Mouse (Mus musculus): ENCODE measurements around the gene Zeb2. TPM values are rescaled to one million over a fixed set of nuclear protein-coding genes. Genes with fewer than 3 reads are reported as not detected.
A peak's percentile ranks its signal among the peaks of the same experiment; 100 is the strongest.

Zeb2 gene
- total RNA-seq (2021) = 153 and 158 TPM in 2 replicates
- long read RNA-seq, experiment 1, full-length matches to known transcripts = 3 of 8 reads
- long read RNA-seq, experiment 1, partial matches to known transcripts = 2 of 8 reads
- long read RNA-seq, experiment 1, other reads (novel, unspliced or antisense) = 3 of 8 reads
- long read RNA-seq, experiment 2, full-length matches to known transcripts = 3 of 15 reads
- long read RNA-seq, experiment 2, partial matches to known transcripts = 5 of 15 reads
- long read RNA-seq, experiment 2, other reads (novel, unspliced or antisense) = 7 of 15 reads

DNA sequence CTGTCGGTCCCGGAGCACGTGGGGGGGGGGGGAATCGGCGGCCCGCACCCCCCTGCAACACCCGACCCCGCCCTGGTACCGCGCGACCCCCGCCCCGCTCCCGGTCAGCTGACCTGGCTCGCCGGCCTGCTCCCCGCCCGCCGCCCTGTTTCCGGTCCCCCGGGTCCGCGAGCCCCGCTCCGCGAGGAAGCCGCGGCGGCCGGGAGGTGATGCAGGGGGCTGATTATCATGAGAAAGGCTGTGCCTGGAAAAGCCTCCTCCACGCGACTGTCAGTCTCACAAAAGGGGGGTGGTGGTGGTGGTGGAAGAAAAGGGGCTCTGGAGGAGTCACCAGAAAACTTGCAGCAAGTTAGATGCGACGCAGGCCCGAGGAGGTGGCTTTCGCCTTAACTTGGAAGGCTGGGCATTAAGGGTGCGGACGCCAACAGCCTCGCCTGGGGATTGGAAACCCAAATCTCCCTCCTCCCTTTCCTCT, at the start of gene Zeb2:
Gene Zeb2 (minus strand): TSS at position 309 of the 475 bp plus-strand sequence.
- peak; percentile 82 for DNase-seq

DNA sequence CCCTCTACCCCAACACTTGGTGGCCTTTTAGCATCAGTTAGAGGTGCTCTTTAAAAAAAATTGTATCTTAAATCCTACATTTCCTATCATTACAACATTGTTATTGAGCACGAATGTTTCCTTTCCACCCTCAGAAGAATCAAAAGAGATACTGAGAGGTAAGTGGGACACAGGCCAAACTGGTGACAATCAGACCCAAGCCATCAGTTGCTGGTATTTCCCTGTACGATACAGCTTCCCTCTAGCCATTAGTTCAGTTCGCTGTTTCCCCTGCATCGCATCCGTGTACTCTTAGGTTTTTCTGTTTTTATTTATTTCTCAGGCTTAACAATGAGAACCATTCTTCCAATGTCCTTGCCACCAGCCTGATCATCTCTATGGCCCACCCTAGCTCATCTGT, 41.6 kb upstream of the Zeb2 start:
- no peak for DNase-seq

DNA sequence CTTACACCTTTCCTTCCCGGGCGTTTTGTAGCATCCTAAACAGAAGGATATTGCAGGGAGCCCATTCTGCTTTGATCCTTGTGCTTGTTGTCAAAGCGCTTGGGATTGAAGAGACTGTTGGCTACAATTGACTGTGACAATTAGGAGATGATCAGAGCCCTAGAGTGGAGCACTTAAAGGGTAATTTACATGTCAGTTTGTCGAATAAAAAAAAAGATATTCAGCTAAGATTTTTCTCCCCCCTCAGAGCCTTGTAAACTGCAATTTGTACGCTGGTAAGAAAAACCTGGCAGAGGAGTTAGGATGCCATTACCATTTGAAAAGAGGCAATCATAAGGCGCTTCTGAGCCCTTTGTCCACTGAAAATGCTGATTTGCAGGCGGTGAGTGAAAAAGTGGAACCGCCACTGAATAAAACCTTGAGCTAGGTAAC, 41.2 kb upstream of the Zeb2 start:
- DNase-seq = no peak

DNA sequence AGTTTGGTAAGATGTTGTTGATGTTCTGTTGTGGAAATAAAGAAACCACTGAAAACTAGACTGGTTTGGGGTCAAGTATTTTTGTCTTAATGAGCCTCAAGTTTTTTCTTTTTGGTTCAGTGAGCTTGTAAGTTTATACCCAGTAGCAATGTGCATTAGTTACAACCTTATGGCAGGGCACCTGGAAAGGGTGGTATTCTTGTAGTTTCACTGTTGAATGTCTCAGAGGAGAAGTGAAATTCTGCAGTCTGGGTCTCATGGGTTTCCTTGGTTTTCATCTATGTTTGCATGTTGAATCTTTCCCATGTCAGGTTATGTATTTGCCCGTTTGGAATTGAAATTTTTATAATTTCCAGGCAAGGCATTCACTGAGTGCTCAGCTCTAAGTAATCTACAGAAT, 36.1 kb upstream of the Zeb2 start:
- DNase-seq = no peak

DNA sequence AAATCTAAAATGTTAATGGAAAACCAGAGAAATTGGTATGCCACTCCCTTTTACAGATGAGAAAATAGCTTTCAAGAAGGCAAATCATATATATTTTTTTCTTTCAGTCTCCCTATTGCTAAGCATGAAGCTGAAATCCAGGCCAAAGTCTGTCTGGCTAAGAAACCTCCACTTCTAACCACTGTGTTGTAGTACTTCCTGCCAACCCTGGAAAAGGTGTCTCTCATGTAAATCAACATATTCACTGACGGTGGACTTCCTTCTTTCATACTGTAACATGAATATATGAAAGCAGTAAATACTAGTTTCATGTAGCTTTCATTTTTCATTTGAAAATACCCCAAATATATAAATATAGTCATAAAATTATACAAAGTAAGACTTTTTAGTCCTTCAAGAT, 26.0 kb upstream of the Zeb2 start:
- DNase-seq = no peak

DNA sequence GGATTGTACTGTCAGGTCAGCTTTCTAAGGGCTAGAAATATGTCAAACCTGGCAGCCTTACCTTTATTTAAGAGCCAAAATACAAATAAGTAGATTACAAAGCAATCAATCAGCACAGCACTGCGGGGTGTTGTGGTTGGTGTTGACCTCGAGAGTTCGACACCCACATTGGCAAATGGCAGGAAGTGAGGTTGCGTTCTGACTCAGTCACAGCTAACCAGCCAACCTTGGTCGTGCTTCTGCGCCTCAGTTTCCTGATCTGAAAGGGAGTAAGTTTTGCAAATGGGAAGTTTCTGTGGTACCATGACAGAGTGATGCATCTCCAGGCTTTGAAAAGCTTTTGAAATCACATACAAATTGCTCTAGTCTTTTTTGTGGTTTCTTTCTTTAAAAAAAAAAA, 21.7 kb upstream of the Zeb2 start:
- no peak for DNase-seq

DNA sequence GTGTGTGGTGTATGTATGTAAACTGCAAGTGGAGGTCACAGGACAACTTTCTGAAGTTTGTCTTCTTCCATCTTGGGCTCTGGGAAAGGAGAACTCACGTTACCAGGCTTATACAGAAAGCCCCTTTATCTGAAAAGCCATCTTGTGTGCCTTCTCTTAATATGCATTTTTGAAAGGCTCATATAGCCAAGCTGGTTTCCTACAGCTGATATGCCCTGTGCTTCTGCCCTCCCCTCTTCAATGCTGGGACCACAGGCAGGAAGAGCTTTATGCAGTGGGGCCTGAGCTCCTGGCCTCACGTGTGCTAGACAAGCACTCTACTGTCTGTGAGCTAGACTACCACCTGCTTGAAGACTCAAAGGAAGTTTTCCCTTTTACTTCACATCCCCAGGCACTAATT, 19.6 kb upstream of the Zeb2 start:
- no peak for DNase-seq

DNA sequence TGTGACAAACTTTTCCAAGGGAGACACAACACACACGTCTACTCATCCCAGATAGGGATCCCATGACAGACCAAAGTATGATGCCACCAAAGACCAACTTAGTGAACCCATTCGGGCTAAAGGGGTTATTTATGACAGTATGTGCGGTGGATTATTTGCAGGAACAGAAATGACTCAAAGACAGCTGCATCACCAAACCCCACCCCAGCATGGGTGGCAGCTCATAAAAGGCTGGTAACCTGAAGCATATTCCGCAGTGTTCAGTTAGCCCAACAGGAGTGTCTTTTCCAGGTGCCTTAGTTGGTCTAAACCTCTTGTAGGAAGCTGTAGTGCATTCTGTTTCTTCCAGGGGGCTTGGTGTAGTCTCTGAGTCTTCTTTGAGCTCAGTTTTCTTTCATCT, 16.0 kb upstream of the Zeb2 start:
- DNase-seq = no peak

DNA sequence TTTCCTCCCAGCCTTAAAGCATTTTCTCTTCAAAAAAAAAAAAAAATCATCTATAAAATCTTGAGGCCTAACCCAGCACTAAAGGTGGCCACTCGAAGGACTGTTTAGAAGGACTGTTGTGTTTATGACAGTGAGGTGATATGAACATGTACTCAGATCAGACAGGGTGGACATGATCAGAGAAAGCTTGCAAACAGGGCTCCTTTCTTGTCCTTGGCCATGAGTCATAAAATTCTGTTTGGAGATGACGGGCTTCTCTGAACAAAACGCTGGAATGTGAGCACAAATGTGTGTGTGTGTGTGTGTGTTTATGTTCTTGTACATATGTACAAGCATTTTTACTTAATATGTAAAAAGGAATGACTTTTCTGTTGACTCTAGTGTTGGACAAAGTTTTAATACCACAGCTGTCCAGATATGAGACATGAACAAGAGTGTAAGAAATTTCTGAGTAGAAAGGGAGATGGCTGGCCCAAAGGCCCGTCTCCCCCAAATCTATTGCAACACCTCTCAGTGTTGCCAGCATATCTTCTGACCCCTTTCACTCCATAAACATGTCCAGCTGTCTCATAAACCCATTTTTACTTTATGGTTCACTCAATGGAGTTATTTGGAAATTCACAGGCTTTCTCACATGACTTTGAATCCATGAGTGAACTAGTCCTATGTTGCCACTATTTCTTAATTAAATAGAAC, 13.4 kb upstream of the Zeb2 start:
- DNase-seq = no peak

DNA sequence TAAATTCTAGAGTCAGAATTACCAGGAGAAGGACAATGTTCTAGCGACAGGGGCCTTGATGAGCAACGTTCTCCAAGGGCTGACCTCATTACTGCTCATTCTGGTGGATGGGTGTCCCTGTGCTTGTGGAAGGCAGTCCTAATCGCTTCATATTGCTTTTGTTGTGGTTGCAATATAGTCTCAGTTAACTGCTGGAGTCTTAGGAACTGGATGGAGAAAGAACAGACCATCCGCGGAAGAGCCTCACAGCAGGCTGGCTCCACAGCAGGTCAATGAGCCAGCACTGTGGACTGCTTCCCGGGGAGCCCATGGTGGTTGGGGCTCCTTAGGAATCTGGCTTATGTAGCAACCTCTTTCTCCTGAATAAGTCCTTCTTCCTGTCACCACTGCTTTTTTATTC, 12.4 kb upstream of the Zeb2 start:
- DNase-seq = no peak

DNA sequence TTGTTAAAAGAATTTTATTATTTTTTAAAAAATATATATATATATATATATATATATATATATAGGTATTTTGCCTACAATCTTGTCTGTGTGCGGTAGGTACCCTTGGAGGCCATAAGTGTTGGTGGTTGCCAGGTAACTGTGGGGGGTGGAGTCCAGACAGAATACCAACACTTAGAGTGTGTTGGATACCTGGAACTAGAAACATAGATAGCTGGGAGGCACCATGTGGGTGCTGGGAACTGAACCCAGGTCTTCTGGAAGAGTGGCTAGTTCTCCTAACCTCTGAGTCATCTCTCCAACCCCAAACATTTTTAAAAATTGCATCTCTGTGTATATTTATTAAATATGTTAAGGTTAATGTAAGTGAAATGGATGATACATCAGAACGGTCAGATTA, 11.5 kb upstream of the Zeb2 start:
- DNase-seq = no peak

DNA sequence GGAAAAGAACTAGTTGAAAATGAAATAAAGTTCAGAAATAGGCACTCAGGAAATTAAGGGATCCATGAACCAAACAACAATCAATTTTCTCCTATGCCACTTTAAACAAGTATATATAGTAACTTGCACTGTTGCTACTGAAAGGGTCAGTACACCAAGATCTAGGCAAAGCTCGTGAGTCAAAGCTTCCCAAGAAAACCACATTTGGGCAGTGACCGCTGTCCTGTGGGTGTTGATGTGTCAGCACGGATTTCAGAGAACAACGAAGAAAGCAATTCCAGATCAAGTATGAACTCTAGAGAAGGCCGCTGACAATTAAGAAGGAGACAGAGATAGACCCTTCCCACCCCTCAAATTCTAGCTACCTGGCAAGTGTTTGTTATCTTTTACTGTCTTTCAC, 9.2 kb upstream of the Zeb2 start:
- no peak for DNase-seq

DNA sequence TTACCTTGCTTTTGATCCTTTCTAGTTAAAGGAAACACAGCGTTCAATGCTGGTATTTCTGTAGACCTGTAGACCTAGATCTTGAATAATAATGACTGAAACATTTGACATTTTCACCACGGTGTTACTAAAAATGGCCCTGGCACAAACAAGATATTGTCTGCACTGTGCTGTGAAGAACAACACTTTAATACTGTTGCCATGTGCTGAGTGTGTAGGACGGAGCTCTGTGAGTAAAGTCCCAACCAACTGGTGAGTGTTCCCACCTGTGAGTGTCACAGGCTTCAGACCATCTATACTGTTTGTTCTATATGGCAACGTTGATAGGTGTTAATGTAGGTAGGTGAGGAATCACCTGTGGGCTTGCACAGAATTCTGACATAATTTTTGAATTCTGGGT, 8.0 kb upstream of the Zeb2 start:
- no peak for DNase-seq

DNA sequence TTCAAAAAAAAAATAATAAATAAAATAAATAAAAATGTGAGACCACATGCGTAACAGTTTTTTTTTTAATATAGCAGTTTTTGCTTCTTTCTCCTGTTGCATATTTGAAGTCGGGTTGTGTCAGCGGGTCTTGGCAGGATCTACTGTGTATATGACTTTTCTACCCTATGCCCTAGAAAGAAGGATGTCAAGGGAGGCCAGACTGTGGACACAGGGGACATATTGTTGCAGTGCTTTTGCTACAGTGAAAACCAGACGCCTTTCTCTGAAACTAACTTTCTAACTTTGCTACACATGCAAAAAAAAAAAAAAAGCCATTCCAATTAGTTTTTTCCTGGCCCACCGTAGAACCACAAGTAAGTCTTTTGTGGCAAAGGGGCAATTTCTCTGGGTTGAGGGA, 6.3 kb upstream of the Zeb2 start:
- DNase-seq = no peak

DNA sequence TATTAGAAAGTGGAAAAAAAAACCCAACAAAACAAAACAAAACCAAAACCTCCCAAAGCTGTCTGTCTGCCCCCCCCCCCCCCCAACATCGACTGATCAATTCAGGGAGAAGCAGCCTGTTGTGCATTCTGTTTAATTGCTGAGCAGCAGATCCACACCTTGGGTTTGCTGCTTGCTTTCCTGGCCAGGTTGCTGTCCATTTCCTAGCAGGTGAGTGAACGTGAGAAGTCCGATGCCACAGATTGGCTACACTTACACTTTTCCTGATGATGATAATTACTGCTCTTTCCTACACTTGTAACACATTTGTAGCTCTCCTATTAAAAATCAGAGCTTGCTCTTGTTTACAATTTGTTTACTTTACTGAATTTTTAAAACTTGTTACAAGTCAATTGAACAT, 926 bp upstream of the Zeb2 start:
- no peak for DNase-seq

DNA sequence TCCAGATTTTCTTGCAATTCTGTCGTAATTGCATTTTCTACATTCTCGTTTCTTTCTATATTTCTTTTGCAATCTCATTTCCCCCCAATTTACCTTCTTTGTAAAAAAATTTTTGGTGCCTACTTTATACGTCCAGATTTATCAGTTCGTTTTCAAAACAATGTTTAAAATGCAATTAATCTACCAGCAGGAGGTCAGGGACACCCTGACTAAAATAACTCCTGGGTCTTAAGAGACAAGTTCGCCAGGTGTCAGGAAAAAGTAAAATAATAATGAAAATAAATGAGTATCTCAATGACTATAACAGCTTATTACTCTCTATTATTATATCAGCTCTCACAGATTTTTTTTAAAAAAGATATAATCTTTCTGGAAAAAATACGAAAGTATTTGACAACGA, 397 bp upstream of the Zeb2 start:
- DNase-seq = no peak

DNA sequence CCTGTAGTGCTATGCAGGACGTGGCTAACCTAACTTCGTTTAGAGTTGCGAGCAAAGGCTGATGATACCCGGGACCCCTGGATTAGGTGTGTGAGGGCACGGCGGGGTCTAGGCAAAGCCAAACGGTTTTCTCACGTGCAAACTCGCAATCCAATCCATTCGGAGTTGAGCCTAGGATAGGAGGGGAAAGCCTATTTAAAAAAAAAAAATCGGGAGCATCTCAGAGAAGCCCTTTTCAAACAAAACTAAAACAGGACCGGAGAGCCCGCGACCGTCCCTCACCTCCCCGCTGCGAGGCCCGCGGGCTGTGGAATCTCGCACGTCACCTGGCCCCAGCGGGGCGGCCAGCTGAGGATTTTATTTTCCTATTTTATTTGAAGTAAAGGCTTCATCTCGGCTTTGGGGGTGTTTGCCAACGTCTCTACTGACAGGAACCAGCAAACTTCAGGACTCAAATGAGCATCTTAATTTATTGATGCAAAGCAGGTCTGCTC, 617 bp downstream of the Zeb2 start:
- DNase-seq = peak; percentile 61

DNA sequence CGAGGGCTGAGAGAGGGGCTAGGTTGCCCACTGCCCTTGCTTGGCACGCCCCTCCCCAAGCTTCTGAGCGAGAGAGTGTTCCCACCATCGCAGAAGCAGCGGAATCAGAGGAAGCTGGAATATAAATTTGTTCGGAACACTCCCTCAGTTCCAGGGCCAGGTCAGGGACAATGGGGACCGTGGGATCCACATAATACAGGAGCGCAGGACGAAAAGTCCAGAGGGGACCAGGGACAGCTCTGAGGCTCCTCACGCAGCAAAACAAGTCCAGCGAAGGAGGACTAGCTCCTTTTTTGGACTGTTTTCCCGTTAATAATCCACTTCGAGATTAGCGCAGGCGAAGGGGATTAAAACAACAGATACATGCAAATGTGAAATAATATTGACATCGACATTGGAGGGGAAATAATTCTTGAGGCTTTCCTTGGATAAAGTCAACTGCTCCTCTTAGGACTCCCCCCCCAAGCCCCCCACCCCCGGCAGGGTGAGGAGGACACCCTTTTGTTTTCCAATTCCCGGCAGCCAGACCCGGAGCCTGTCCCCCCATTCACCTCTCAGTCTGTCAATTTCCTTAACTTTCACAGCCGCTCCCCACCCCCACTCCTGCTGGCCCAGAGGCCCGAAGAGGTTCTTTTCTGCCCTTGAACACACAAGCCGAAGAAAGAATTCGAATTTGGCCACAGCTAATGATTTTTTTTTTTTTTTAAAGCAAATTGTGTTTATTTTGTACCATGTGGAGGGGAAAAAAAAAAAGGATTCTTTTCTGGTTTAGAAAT, 1.3 kb downstream of the Zeb2 start:
- DNase-seq = peak; percentile 85

DNA sequence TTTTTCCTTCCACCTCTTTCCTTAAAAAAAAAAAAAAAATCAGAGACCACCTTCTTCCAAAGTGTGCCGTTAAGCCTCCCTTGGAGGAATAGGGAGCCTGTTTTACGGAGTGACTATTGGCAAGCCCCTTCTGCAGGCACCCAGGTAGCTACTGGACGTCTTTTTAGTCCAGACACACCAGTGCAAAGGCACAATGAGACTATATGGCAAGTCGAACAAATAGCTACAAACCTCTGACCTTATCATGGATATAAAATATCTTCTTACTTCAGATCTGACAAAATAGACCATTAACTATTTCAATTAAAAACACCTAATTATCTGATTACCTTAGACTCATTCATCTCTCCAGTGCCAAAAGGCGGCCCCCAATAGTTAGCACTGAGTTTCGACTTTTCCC, 2.0 kb downstream of the Zeb2 start:
- DNase-seq = no peak

DNA sequence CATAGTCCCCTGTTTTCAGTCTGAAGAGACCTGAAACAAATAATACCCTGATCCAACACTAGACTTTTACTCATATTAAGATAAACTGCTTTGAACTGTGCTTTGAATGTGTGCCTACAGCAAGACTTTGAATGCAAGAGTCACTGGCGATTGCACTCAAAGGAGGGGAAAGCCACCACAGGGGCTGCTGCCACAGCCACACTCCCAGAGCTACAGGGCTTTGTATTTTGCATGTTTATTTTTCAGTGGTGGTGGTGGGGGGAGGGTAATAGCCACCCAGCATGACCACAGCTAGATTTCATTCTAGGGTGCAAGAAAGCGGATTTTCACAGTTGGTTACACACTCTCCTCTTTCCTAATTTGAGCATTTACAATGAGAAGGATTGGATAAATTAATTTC, 2.6 kb downstream of the Zeb2 start:
- no peak for DNase-seq

DNA sequence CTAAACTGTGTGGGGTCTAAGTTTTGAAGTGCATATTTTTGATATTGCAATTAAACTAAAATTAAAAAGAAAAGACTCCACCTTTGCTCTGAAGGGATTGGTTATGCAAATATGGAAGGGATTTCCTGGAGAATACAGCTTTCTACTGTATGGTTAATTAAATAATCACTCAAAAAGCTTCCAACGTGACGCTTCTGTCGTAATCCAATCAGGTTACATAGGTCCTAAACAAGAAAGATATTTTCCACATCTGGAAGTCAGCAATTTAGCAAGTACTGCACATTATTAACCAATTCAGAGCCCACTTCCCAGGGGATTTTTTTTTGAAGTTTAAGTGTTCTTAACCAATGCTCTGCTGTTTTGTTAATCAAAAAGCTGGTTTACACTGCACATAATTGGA, 3.3 kb downstream of the Zeb2 start:
- no peak for DNase-seq

DNA sequence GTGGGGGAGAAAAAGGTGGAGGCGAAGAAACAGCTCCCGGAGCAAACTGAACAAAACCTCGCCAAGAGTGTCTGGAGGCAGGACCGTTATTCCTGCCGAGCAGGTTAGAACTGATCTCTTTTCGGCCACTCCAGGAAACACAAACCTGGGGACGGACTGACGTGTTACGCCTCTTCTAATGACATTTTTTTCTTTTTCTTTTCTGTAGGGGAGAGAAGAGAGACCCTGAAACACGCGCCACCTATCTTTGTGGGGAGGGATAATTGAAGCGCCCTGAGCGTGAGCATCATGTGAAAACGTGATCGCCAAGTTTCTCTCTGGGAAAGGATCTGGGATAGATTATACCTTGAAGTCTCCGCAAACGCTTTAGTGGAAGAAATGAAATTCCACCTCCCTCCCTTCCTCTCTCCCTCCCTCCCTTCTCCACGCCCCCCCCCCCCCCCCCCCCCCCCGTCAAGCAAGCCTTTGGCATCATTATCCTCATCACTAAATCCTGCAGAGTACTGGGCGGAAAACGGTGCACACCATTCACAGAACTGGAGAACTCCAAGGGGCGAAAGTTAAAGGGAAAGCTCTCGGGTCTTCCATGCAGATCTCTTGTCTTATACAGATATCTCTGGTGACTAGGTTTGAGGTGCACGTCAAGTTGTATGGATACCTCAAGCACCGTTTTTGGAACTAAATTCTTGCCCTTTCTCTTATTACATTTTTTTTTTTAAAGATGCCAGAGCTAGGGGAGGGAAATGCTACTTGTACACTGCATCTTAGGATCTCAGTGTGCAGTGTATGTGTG, 4.1 kb downstream of the Zeb2 start:
- DNase-seq = peak; percentile 62

Measured in adrenal gland, postnatal 14 days (tissue).